Mouse (Mus musculus): ENCODE data around the gene Efcab11. TPM values are rescaled to one million over a fixed set of nuclear protein-coding genes. Genes with fewer than 3 reads are reported as not detected.

Efcab11 gene
- total and polyA plus RNA-seq, 3 experiments: 2.5 to 3.5 TPM; not detected in 1

DNA sequence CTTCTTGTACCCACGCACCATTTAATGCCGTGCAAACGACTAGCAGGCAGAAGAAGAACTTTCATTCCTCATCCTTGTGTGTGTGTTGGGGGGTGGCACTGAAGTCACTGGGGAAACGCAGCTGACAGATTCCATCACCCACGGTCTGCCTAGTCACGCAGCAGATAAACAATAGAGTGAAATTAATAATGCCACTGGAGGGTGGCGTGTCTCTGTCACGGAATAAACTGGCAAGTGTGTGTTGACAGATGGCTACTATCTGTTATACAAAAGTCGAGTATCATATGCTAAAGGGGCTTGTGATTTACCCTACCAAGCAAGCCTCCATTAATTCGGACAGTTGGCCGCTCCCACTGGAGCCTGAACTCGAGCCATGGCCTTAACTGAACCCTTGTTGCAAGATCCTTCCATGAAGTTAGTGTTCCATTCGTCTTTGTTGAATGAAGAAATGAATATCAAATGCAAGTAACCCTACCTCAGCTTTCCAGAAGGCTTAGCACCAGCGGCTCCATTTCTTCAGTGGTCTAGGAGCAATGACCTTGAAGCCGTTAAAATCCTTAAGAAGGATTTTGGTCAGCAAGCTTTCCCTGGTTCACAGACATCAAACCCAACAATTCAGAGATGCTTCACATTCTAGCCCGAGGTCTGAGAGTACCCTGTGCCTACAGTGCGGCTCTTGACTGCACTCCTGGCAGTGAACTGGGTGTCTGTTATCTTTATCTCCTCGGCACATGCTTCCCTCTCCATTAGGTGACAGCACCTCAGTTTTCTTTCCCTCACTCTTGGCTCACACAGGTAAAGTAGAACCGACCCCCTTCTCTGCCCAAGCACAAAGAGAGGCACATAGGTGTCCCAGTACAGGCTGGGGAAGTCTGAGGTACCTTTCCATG lies 229.0 kb downstream of the Efcab11 start:
- DNase-seq (ENCODE audit: low read depth, low spot score): no peak
- no peaks in the 10 kb centered on the region for H3K36me3 ChIP-seq (ENCODE audit: control insufficient read depth in 1 of 2, insufficient read depth in 2 of 2, low read length in 2 of 2)
- TF ChIP-seq MAFK (IDR thresholded peaks at IDR 0.05; ENCODE audit: borderline replicate concordance, low read depth, low read length): no peak
- no peak for TF ChIP-seq MXI1 (IDR thresholded peaks at IDR 0.05; ENCODE audit: low read depth, low read length)
- no peaks in the 10 kb centered on the region for H3K9me3 ChIP-seq (replicated peaks; ENCODE audit: insufficient read depth, low read length)
- H3K9ac ChIP-seq (ENCODE audit: control insufficient read depth, low read depth, low read length, poor library complexity, severe bottlenecking): no peak overlapping the region
- no peak overlapping the region for H3K27ac ChIP-seq (ENCODE audit: control insufficient read depth, low read depth, low read length)
- no peaks in the 10 kb centered on the region for H3K27me3 ChIP-seq (ENCODE audit: control insufficient read depth in 1 of 2, insufficient read depth in 2 of 2, low read length in 2 of 2)
- no peak overlapping the region for H3K4me3 ChIP-seq (ENCODE audit: control insufficient read depth in 1 of 2, insufficient read depth in 1 of 2, low read depth in 2 of 2, low read length in 2 of 2)
- H3K4me1 ChIP-seq (ENCODE audit: control insufficient read depth in 1 of 2, insufficient read depth in 2 of 2, low read length in 2 of 2): no peaks in the 10 kb centered on the region
- H3K79me2 ChIP-seq (ENCODE audit: control insufficient read depth, insufficient read depth, low read length, poor library complexity): no peaks in the 10 kb centered on the region

DNA sequence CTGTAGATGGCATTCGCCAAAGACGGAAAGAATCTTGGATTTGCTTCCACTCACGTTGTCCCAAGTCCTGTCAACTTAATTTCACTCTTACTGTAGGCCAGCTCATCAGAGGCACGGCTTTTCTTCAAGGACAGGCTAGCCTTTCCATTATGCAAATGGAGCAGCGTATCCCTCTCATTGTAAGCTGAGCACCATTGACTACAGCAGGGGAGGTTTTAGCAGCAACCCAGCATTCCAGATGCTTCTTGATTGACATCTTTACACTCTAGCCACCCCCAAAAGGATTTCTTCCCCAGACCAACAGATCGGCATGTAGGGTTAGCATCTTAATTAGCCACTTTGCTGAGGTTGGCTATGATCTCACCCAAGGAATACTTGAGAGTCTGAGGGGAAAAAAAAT lies 231.8 kb downstream of the Efcab11 start:
- Histone ChIP-seq H3K4me3 (ENCODE audit: control insufficient read depth in 1 of 2, insufficient read depth in 1 of 2, low read depth in 2 of 2, low read length in 2 of 2) (no peak overlapping the region), H3K9me3 (replicated peaks; ENCODE audit: insufficient read depth, low read length) (no peaks in the 10 kb centered on the region), H3K36me3 (ENCODE audit: control insufficient read depth in 1 of 2, insufficient read depth in 2 of 2, low read length in 2 of 2) (peaks cover 0 to 5% of the 10 kb centered on the region in 2 experiments; a peak in 2 of 4 replicates), H3K27me3 (ENCODE audit: control insufficient read depth in 1 of 2, insufficient read depth in 2 of 2, low read length in 2 of 2) (no peaks in the 10 kb centered on the region), H3K27ac (ENCODE audit: control insufficient read depth, low read depth, low read length) (no peak overlapping the region), H3K9ac (ENCODE audit: control insufficient read depth, low read depth, low read length, poor library complexity, severe bottlenecking) (no peak overlapping the region), H3K79me2 (ENCODE audit: control insufficient read depth, insufficient read depth, low read length, poor library complexity) (no peaks in the 10 kb centered on the region), H3K4me1 (ENCODE audit: control insufficient read depth in 1 of 2, insufficient read depth in 2 of 2, low read length in 2 of 2) (peaks cover 2 to 3% of the 10 kb centered on the region in 2 experiments; a peak in 3 of 4 replicates)
- TF ChIP-seq MYC (IDR thresholded peaks at IDR 0.05; ENCODE audit: low read depth, low read length): no peak
- no peak for TF ChIP-seq GATA1 (IDR thresholded peaks at IDR 0.05; ENCODE audit: low read depth, low read length)
- no peak for TF ChIP-seq TBP (IDR thresholded peaks at IDR 0.05; ENCODE audit: low read depth, low read length)
- no peak for TF ChIP-seq JUND (IDR thresholded peaks at IDR 0.05; ENCODE audit: low read depth, low read length)
- no peak for TF ChIP-seq CHD2 (IDR thresholded peaks at IDR 0.05; ENCODE audit: low read length)
- TF ChIP-seq NELFE (IDR thresholded peaks at IDR 0.05; ENCODE audit: low read depth, low read length): no peak
- TF ChIP-seq ZC3H11A (IDR thresholded peaks at IDR 0.05; ENCODE audit: low read depth, low read length): no peak
- TF ChIP-seq MYB (IDR thresholded peaks at IDR 0.05; ENCODE audit: low read depth, low read length): no peak
- no peak for TF ChIP-seq CTCF (IDR thresholded peaks at IDR 0.05 in 2 of 3, conservative IDR thresholded peaks at IDR 0.05 in 1 of 3; ENCODE audit: control insufficient read depth in 1 of 3, insufficient read depth in 1 of 3, low read depth in 2 of 3, low read length in 3 of 3, poor library complexity in 1 of 3, severe bottlenecking in 1 of 3)
- no peak for TF ChIP-seq POLR2AphosphoS2 (IDR thresholded peaks at IDR 0.05; ENCODE audit: low read length)
- no peak for TF ChIP-seq MEF2A (IDR thresholded peaks at IDR 0.05; ENCODE audit: extremely low read depth, insufficient replicate concordance, low read depth, low read length, poor library complexity, severe bottlenecking)
- TF ChIP-seq POLR2A (IDR thresholded peaks at IDR 0.05; ENCODE audit: control insufficient read depth in 1 of 2, insufficient read depth in 1 of 2, low read depth in 1 of 2, low read length in 2 of 2, poor library complexity in 1 of 2): no peak
- TF ChIP-seq TAL1 (IDR thresholded peaks at IDR 0.05; ENCODE audit: low read length): no peak
- no peak for TF ChIP-seq EP300 (IDR thresholded peaks at IDR 0.05; ENCODE audit: low read depth in 1 of 2, low read length in 2 of 2)
- no peak for TF ChIP-seq NRF1 (IDR thresholded peaks at IDR 0.05; ENCODE audit: insufficient read depth, low read depth, low read length, poor library complexity, severe bottlenecking)
- no peak for TF ChIP-seq MAZ (IDR thresholded peaks at IDR 0.05; ENCODE audit: low read depth, low read length)
- DNase-seq (ENCODE audit: low read depth, low spot score): no peak
